Mouse (Mus musculus) kidney, adult 2 months (tissue): Measurements from ENCODE around the gene Pik3ca.

Source experiments
- CTCF ChIP-seq: fragments of 200-500 bp; conservative IDR thresholded peaks from 2 replicates; pipeline ENCODE4 v1.5.1; 2011; ENCODE audit warnings: low read depth, mild to moderate bottlenecking, control low read depth, low read length, moderate library complexity, mixed read lengths; ENCODE audit not compliant: insufficient read depth, insufficient read length
- POLR2A ChIP-seq: fragments of 200-500 bp; IDR thresholded peaks from one replicate; pipeline ENCODE4 v1.6.1; 2011; ENCODE audit warnings: low read depth, low read length, control low read depth

- TF ChIP-seq POLR2A (no peak), CTCF (no peak)
These were observed 36.5 kb downstream of the Pik3ca start for GRCm38 (mm10) chr3:32434016-32434415.
